Mouse (Mus musculus) midbrain, embryonic 12.5 days (tissue): Measurements from ENCODE around the gene Tmem30a. TPM values are rescaled to one million over a fixed set of nuclear protein-coding genes. Genes with fewer than 3 reads are reported as not detected.
A peak's percentile ranks its signal among the peaks of the same experiment; 100 is the strongest.

Experiments used
- ATAC-seq: fragments of 200-750 bp; cut with Nextera tagmentation; 2 replicates; pipeline ENCODE4 v1.8.0; 2017; ENCODE audit warnings: low read depth, moderate TSS enrichment, moderate library complexity; ENCODE audit not compliant: low FRiP score
- H3K27ac ChIP-seq: fragments of 300-500 bp; sonication (generic); replicated peaks from 2 replicates; pipeline ENCODE4 v1.5.1; 2016; ENCODE audit warnings: mild to moderate bottlenecking
- H3K27me3 ChIP-seq: fragments of 300-500 bp; sonication (generic); 2 replicates; pipeline ENCODE4 v1.6.1; 2016; ENCODE audit warnings: mild to moderate bottlenecking
- H3K36me3 ChIP-seq: fragments of 300-500 bp; sonication (generic); 2 replicates; pipeline ENCODE4 v1.6.1; 2016
- H3K4me1 ChIP-seq: fragments of 300-500 bp; sonication (generic); 2 replicates; pipeline ENCODE4 v1.6.1; 2016
- H3K4me2 ChIP-seq: fragments of 300-500 bp; sonication (generic); replicated peaks from 2 replicates; pipeline ENCODE4 v1.6.1; 2016; ENCODE audit warnings: mild to moderate bottlenecking, moderate library complexity
- H3K4me3 ChIP-seq: fragments of 300-500 bp; sonication (generic); 2 replicates; pipeline ENCODE4 v1.5.1; 2016; ENCODE audit warnings: mild to moderate bottlenecking
- H3K9ac ChIP-seq: fragments of 300-500 bp; sonication (generic); replicated peaks from 2 replicates; pipeline ENCODE4 v1.6.1; 2016; ENCODE audit warnings: mild to moderate bottlenecking, moderate library complexity
- H3K9me3 ChIP-seq: fragments of 300-500 bp; sonication (generic); 2 replicates; pipeline ENCODE4 v1.6.1; 2016; ENCODE audit warnings: mild to moderate bottlenecking
- WGBS: fragments of 180-500 bp; shearing (Covaris S2); methylation state at CpG from one replicate; pipeline ENCODE4 v1.1.7; 2016; 5-methylcytosine and 5-hydroxymethylcytosine counted together
- polyA plus RNA-seq: library from polyadenylated mRNA; unstranded; fragments of >200 nt; fragmentation: Nextera tagmentation; extraction: Ambion mirVana; gene quantifications from 2 replicates; pipeline ENCODE4 v1.2.1, GENCODE M21; 2016

Gene Tmem30a
- 97.1 and 104 TPM in 2 replicates for polyA plus RNA-seq

DNA sequence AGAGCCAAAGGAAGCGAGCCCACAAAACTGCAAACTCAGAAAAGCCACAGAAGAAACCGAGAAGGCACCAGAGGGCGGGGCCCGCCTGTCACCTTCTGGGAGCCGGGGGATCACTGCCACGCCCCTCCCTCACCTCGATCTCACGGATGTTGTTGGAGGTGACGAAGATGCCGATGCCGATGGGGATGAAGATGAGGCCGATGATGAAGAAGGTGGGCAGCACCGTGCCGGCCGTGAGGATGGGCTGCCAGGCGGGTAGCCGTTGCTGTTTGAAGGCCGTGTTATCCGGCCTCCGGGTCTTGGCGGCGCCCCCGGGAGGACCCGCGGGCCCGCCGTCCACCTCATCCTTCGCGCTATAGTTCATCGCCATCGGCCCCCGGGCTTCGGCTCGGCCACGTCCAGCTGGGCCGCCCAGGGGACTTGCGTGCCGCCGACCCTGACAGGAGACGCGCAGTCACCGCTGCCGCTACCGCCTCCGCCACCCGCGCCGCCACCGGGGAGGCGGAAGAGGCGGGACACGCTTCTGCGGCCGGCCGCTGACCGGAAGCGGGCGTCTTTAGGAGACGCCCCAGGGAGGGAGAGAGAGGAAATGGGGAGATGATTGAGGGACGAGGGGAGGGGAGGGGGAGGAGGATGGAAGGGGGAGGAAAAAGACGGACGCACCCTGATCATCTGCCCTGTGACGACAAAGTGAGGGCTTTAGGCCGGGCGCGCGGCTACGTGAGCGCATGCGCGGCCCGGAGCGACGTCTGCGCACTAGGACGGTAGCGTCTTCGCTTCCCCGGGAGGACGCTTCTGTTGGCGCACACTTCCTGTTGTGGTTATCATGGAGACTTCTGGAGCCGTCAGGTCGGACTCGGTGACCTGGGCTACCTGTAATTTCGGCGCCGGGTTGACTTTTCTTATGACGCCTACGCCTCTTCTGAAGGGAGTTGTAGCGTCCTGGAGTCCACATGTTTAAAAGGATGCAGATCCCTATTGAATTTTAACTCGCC, at the start of gene Tmem30a:
TSS of gene Tmem30a (minus strand) at position 667 of the 995 bp plus-strand sequence.
- under 1% methylated on average over 87 of the region's 91 CpGs for WGBS
- Histone ChIP-seq H3K36me3 (no peaks in the 10 kb centered on the region), H3K27ac (peak within 1 kb of the TSS; percentile 88), H3K4me3 (peak within 1 kb of the TSS; percentile 95), H3K9ac (peak within 1 kb of the TSS; percentile 89), H3K9me3 (no peaks in the 10 kb centered on the region), H3K4me2 (peak within 1 kb of the TSS; percentile 82), H3K27me3 (no peaks in the 10 kb centered on the region), H3K4me1 (peaks cover 16% of the 10 kb centered on the region)
- peak; percentile 99 for ATAC-seq

DNA sequence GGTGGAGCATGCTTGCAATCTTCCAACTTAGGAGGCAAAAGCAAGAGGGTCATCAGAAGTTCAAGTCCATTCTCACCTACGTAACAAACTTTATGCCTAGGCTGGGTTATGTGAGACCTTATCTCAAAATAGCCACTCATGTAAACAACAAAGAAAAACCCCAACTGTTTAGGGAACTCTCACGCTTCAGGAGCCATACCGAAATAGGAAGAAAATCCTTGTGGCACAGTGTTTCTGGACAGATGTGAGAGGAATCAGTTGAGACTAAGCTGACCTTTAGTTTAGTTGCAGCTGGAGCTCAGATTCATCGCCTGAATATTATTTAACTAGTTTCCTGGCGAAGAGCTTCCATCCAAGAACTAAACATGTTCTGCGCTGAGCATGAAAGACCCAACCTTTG, 49.3 kb upstream of the Tmem30a start:
- Histone ChIP-seq H3K36me3 (no peaks in the 10 kb centered on the region), H3K4me2 (no peak overlapping the region), H3K4me3 (no peak overlapping the region), H3K4me1 (no peaks in the 10 kb centered on the region), H3K9ac (no peak overlapping the region), H3K27me3 (no peaks in the 10 kb centered on the region), H3K9me3 (peaks cover 3% of the 10 kb centered on the region; the same call in 1 of the 2 replicates), H3K27ac (no peak overlapping the region)
- 86% methylated on average over 6 of the region's 6 CpGs for WGBS
- no peak for ATAC-seq

DNA sequence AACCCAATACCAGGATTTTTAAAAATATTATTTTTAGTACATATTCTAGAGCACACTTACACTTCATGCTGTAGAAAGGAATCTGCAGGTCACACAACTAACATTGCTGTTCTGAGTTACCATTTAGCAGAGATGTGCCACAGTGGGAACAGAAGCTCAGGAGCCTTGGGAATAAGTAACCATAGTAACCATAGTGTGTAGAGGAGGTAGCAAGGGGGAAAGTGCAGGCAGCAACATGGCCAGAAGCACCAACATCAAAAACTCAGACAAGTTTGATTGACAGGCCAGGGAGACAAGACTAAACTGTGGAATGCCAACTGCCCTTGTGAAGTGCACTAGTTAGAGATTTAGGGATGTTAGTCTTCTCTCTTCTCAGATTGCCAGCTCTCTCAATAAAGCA, 48.7 kb upstream of the Tmem30a start:
- no peaks in the 10 kb centered on the region for H3K36me3 ChIP-seq
- H3K4me1 ChIP-seq: no peaks in the 10 kb centered on the region
- H3K9ac ChIP-seq: no peak overlapping the region
- no peak overlapping the region for H3K4me3 ChIP-seq
- H3K27ac ChIP-seq: no peak overlapping the region
- ATAC-seq: 0 out of 2 replicates have a peak, but pooled peaks have one; percentile 19
- H3K9me3 ChIP-seq: peaks cover 3% of the 10 kb centered on the region; the same call in 1 of the 2 replicates
- H3K27me3 ChIP-seq: no peaks in the 10 kb centered on the region
- H3K4me2 ChIP-seq: no peak overlapping the region

DNA sequence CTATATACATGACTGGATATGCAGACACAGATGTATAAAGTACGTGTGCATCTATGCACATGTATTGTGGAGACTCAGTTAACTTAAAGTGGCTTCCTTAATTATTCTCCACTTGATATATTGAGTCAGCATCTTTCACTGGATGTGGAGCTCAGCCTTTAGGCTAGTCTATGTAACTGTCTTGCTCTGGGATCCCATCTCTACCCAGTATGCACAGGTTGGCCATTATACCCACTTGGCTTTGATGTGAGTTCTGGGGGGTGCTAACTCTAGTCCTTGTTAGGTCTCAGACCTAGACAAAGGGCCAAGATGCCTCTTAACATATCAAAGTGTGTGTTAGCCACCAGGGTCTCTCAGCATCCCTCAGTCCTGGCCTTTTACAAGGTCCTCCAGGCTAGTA, 38.0 kb upstream of the Tmem30a start:
- 79% methylated on average over 1 of the region's 1 CpGs for WGBS
- Histone ChIP-seq H3K36me3 (no peaks in the 10 kb centered on the region), H3K9me3 (no peaks in the 10 kb centered on the region), H3K4me3 (no peak overlapping the region), H3K4me1 (peaks cover 24% of the 10 kb centered on the region), H3K4me2 (no peak overlapping the region), H3K9ac (no peak overlapping the region), H3K27me3 (no peaks in the 10 kb centered on the region), H3K27ac (no peak overlapping the region)
- peak; percentile 59 for ATAC-seq

DNA sequence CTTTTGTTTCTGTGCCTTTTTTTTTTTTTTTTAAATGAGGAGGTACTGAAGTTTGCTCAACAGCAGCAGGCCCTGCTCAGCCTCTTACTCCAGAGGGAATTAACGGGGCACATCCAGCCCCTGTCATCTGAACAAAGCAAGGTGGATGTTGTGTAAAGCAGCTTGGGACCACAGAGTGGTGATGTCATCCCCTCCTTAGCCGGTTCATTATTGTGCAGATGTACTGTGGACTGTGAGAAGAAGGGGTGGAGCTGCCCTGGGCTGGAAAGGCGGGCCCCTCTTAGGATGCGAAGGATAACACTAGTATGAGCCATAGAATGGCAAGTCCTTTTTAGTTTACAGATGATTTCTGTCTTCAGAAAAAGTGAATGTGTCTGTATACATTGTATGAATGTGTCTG, 37.6 kb upstream of the Tmem30a start:
- Histone ChIP-seq H3K4me1 (peaks cover 29% of the 10 kb centered on the region), H3K4me2 (peak overlapping the region; percentile 57), H3K27me3 (no peaks in the 10 kb centered on the region), H3K4me3 (peak overlapping the region; percentile 42), H3K9ac (peak overlapping the region; percentile 61; the same call in 1 of the 2 replicates), H3K36me3 (no peaks in the 10 kb centered on the region), H3K27ac (peak overlapping the region; percentile 75), H3K9me3 (no peaks in the 10 kb centered on the region)
- peak; percentile 96 for ATAC-seq
- 10% methylated on average over 4 of the region's 4 CpGs for WGBS

DNA sequence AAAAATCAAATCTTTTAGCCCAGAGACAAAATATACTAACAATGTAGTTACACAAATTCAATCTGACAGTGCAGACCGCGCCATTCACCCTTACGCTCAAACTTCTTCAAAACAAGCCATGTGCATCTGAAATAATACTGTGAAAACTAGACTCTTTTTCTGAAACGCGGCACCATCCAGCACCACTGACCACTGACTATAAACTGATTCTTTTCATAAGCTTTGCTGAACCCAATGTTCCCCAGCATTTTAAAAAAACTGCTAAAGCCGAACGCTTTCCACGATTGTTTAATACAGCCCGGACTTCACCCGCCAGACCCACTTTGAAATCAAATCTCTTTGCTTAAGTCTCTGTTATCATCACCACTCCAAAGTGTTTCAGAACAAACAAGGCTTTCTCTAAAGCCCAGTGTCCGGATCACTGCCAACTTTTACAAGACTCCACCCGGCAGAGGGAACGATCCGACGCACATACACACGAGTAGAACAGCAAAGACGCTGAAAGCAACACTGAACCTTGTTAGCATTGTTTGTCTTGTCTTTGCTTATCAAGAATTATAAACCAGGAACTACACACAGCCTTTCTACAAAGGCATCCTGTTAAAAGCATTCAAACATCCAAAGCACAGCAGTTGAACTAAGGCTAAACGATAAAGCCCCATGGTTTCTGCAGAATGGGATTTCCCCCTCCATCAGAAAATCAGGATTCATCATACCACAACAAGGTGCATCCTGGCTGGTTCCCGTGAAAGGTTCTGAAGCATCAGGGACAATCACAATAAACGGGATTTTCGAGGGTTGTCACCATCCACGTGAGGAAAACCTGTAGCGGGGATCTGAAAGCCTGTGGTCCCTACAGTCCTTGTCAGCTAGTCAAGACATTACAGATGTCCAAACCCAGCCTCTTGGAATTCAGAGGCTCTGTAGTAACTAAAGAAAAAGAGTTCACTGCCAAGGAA, 36.8 kb upstream of the Tmem30a start:
- ATAC-seq: peak; percentile 25
- Histone ChIP-seq H3K36me3 (no peaks in the 10 kb centered on the region), H3K9me3 (no peaks in the 10 kb centered on the region), H3K4me2 (peak overlapping the region; percentile 57), H3K4me1 (peaks cover 34% of the 10 kb centered on the region), H3K9ac (peak overlapping the region; percentile 61), H3K27ac (peak overlapping the region; percentile 75), H3K4me3 (peak overlapping the region; percentile 42), H3K27me3 (no peaks in the 10 kb centered on the region)
- WGBS: 19% methylated on average over 23 of the region's 23 CpGs

DNA sequence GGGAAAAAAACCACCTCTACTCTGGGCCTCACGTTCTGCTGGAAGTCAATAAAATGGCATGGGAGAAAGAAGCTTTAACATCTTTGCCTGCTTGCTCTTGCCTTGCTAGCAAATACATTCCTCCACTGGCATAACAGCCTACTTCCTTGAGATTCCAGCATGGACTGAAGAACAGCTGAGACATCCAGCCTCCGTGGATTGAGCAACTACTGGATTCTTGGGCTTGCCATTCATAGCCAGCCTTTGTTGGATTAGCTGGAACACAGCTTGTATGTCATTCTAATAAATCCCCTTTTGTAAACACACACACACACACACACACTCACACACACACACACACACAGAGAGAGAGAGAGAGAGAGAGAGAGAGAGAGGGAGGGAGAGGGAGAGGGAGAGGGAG, 33.8 kb upstream of the Tmem30a start:
- no peaks in the 10 kb centered on the region for H3K36me3 ChIP-seq

DNA sequence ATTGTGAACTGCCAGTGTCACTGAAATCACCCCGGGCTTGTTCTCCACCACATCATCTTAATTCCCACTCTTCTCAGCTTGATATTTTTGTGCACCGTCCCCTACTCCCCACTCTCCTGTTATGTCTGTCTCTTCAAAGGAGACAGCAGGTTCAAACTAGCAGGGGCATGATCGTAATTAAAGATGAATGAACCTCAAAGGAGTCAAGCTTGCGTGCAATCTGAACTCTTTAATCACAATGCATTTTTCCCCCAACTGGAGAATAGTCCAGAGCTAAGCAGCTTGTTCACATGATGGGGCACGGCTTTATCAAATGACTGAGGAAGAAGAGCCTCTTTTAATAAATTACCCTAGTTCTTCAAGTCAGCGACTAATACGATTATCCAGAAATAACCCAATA, 32.2 kb upstream of the Tmem30a start:
- Histone ChIP-seq H3K27ac (no peak overlapping the region), H3K9me3 (no peaks in the 10 kb centered on the region), H3K36me3 (no peaks in the 10 kb centered on the region), H3K4me1 (peaks cover 31% of the 10 kb centered on the region), H3K9ac (no peak overlapping the region), H3K27me3 (no peaks in the 10 kb centered on the region), H3K4me3 (no peak overlapping the region), H3K4me2 (no peak overlapping the region)
- ATAC-seq: no peak
- 16% methylated on average over 7 of the region's 7 CpGs for WGBS

More for the DNA sequence above, 33.8 kb upstream of the Tmem30a start:
- Histone ChIP-seq H3K27ac (no peak overlapping the region), H3K9ac (no peak overlapping the region), H3K9me3 (no peaks in the 10 kb centered on the region), H3K4me3 (no peak overlapping the region), H3K27me3 (no peaks in the 10 kb centered on the region), H3K4me2 (no peak overlapping the region), H3K4me1 (peaks cover 42% of the 10 kb centered on the region)
- WGBS: 34% methylated on average over 2 of the region's 2 CpGs
- no peak for ATAC-seq

DNA sequence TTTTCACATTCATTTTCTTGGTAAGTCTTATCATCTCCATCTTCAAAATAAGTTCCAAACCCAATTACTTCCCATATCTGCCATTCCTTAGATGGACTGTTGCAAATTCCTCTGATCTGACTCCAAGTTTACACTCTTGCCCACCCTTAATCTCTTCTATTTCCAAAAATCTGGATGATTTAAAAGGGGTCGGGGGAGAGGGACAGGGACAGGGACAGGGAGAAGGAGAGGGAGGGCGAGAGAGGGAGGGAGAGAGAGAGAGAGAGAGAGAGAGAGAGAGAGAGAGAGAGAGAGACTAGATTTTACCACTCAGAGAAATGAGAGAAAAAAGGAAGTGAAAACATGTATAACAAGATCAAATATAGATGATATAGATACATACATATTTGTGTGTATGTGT, 30.5 kb upstream of the Tmem30a start:
- Histone ChIP-seq H3K27me3 (no peaks in the 10 kb centered on the region), H3K4me1 (peaks cover 21% of the 10 kb centered on the region), H3K4me3 (no peak overlapping the region), H3K9ac (no peak overlapping the region), H3K27ac (no peak overlapping the region), H3K36me3 (peaks cover 16% of the 10 kb centered on the region), H3K9me3 (0 out of 2 replicates have a peak, but pooled peaks cover under 1% of the 10 kb centered on the region), H3K4me2 (0 out of 2 replicates have a peak overlapping the region, but pooled peaks have one; percentile 25)
- ATAC-seq: peak; percentile 38; the same call in 1 of the 2 replicates
- WGBS: 8% methylated on average over 2 of the region's 2 CpGs

DNA sequence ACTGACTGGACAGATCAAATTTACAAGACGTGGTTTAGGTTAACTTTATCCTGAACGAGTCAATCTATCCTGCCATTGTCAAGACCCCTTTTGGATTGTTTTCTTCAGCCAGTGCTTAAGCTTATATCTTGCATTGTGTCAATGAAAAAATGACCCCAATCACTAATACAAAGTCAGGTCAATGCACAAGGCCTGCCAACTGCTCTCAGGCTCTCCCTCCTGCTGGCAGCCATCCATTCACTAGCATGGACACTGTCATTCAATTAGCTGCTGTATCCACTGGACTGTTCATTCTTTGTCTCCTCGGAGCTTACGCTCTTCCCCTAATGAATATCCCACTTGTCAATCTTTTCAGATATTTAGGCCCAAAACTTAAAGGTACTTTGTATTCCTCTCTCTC, 30.1 kb upstream of the Tmem30a start:
- Histone ChIP-seq H3K4me1 (peaks cover 20% of the 10 kb centered on the region), H3K27me3 (no peaks in the 10 kb centered on the region), H3K4me2 (peak overlapping the region; percentile 25; the same call in 1 of the 2 replicates), H3K9ac (no peak overlapping the region), H3K9me3 (0 out of 2 replicates have a peak, but pooled peaks cover 5% of the 10 kb centered on the region), H3K36me3 (peaks cover 21% of the 10 kb centered on the region), H3K27ac (no peak overlapping the region), H3K4me3 (no peak overlapping the region)
- ATAC-seq: peak; percentile 80
- 20% methylated on average over 4 of the region's 4 CpGs for WGBS

DNA sequence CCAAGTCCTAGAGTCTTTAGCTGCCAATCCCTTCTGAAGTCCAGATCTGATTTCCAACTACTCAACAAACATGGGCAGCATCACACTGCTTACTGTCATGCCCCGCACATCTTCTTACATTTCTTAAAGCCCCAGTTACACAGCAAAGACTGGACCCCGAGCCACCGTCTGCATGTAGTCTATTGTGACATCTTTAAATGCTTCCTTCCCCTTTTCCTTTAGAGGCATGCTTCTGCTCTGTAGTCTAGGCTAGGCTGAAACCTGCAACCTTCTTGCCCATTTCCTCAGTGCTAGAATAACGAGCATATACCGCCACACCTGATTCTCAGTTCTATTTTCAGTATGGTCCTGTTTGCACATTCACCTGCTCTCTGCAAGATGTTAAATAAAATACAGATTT, 23.2 kb upstream of the Tmem30a start:
- 0 out of 2 replicates have a peak, but pooled peaks cover 6% of the 10 kb centered on the region for H3K9me3 ChIP-seq
- ATAC-seq: no peak
- H3K4me1 ChIP-seq: no peaks in the 10 kb centered on the region
- H3K4me3 ChIP-seq: no peak overlapping the region
- no peak overlapping the region for H3K9ac ChIP-seq
- H3K4me2 ChIP-seq: no peak overlapping the region
- no peaks in the 10 kb centered on the region for H3K27me3 ChIP-seq
- H3K36me3 ChIP-seq: peaks cover 31% of the 10 kb centered on the region
- no peak overlapping the region for H3K27ac ChIP-seq
- WGBS: 97% methylated on average over 5 of the region's 5 CpGs
